Mouse (Mus musculus) kidney, adult 2 months (tissue): ENCODE results near the gene Ankrd2.

Experiments used
- CTCF ChIP-seq: fragments of 200-500 bp; conservative IDR thresholded peaks from 2 replicates; pipeline ENCODE4 v1.5.1; 2011; ENCODE audit warnings: low read depth, mild to moderate bottlenecking, control low read depth, low read length, moderate library complexity, mixed read lengths; ENCODE audit not compliant: insufficient read depth, insufficient read length
- POLR2A ChIP-seq: fragments of 200-500 bp; IDR thresholded peaks from one replicate; pipeline ENCODE4 v1.6.1; 2011; ENCODE audit warnings: low read depth, low read length, control low read depth

DNA sequence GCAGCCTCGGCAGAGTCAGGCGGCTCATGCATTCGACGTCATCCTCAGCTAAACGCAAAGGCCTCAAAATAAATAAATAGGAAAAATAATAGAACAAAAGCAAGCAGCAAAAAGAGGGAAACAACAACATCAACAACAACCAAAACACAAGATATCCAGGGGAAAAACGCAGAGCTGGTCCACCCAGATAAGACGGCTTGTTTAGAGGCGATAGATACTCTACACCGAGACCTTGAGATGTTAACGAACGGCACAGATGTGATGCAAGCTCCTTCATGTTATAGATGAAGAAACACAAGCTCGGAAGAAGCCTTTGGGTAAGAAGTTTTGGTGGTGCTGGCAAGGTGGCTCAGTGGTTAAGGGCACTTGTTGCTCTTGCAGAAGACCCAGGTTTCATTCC, 43.2 kb downstream of the Ankrd2 start:
- TF ChIP-seq CTCF, result no peak
- no peak for TF ChIP-seq POLR2A
